Mouse (Mus musculus) thymus, adult 2 months (tissue): ENCODE data around the gene Tasp1.

Source experiments
- CTCF ChIP-seq: fragments of 200-500 bp; IDR thresholded peaks from 2 replicates; pipeline ENCODE4 v1.5.1; 2012; ENCODE audit warnings: mild to moderate bottlenecking, control low read depth, low read length, moderate library complexity, borderline replicate concordance; ENCODE audit not compliant: control insufficient read depth, poor library complexity, insufficient read depth; ENCODE audit errors: extremely low read depth
- POLR2A ChIP-seq: fragments of 200-500 bp; IDR thresholded peaks from 2 replicates; pipeline ENCODE4 v1.6.1; 2012; ENCODE audit warnings: mild to moderate bottlenecking, low read length, control low read depth, moderate library complexity; ENCODE audit not compliant: control insufficient read depth, poor library complexity, insufficient read depth; ENCODE audit errors: extremely low read depth

- TF ChIP-seq POLR2A (no peak), CTCF (no peak)
These were observed 911 bp upstream of the Tasp1 start for GRCm38 (mm10) chr2:140067516-140067915.
